Mouse (Mus musculus) hindbrain, postnatal 0 days (tissue): ENCODE measurements around the gene Neurod1. TPM values are rescaled to one million over a fixed set of nuclear protein-coding genes. Genes with fewer than 3 reads are reported as not detected.

ENCODE experiments used
- ATAC-seq: fragments of 200-750 bp; cut with Nextera tagmentation; 2 replicates; pipeline ENCODE4 v1.8.0; 2017; ENCODE audit warnings: mild to moderate bottlenecking, moderate TSS enrichment, moderate library complexity
- DNase-seq: peaks from one replicate; pipeline ENCODE4 v3.0.0-alpha.2; 2015; ENCODE audit warnings: low spot score
- H3K27ac ChIP-seq: fragments of 300-500 bp; sonication (generic); 2 replicates; pipeline ENCODE4 v1.5.1; 2014; ENCODE audit warnings: mild to moderate bottlenecking
- H3K27me3 ChIP-seq: fragments of 300-500 bp; sonication (generic); 2 replicates; pipeline ENCODE4 v1.6.1; 2014; ENCODE audit warnings: low read length, mixed read lengths; ENCODE audit not compliant: insufficient read depth
- H3K36me3 ChIP-seq: fragments of 300-500 bp; sonication (generic); 2 replicates; pipeline ENCODE4 v1.6.1; 2014; ENCODE audit warnings: low read length, mixed read lengths; ENCODE audit not compliant: insufficient read depth
- H3K4me1 ChIP-seq: fragments of 300-500 bp; sonication (generic); 2 replicates; pipeline ENCODE4 v1.6.1; 2014; ENCODE audit warnings: antibody characterized with exemption, low read length, mixed read lengths; ENCODE audit not compliant: insufficient read depth
- H3K4me2 ChIP-seq: fragments of 300-500 bp; sonication (generic); 2 replicates; pipeline ENCODE4 v1.6.1; 2014; ENCODE audit warnings: low read depth, mild to moderate bottlenecking, low read length, moderate library complexity, mixed read lengths
- H3K4me3 ChIP-seq: fragments of 300-500 bp; sonication (generic); 2 replicates; pipeline ENCODE4 v1.5.1; 2014; ENCODE audit warnings: low read length
- H3K9ac ChIP-seq: fragments of 300-500 bp; sonication (generic); replicated peaks from 2 replicates; pipeline ENCODE4 v1.6.1; 2014; ENCODE audit warnings: mild to moderate bottlenecking, low read length, moderate library complexity, mixed read lengths
- H3K9me3 ChIP-seq: fragments of 300-500 bp; sonication (generic); 2 replicates; pipeline ENCODE4 v1.6.1; 2016; ENCODE audit warnings: low read length, mixed read lengths
- CTCF ChIP-seq: IDR thresholded peaks from 2 replicates; pipeline ENCODE4 v1.5.1; 2016; ENCODE audit warnings: antibody characterized with exemption, control low read depth, low read depth
- WGBS: fragments of 180-500 bp; shearing (Covaris S2); extraction: QIAGEN DNeasy Blood & Tissue Kit; methylation state at CpG from one replicate; pipeline ENCODE4 v1.1.7; 2014; 5-methylcytosine and 5-hydroxymethylcytosine counted together
- polyA plus RNA-seq: library from polyadenylated mRNA; unstranded; fragments of >200 nt; fragmentation: Nextera tagmentation; extraction: Ambion mirVana; gene quantifications from 2 replicates; pipeline ENCODE4 v1.2.1, GENCODE M21; 2015
- total RNA-seq: library from RNA; depleted of rRNA; stranded (reverse); fragments of >200 nt; gene quantifications from 2 replicates; pipeline ENCODE4 v1.2.3, GENCODE M21; 2014

The Neurod1 gene
- total and polyA plus RNA-seq, 2 experiments from 2014 or later = 56.0 to 85.9 TPM

- ATAC-seq = no peak
- Histone ChIP-seq H3K27me3 (peaks cover 11% of the 10 kb centered on the region; the same call in 1 of the 2 replicates), H3K4me1 (peaks cover 7% of the 10 kb centered on the region; the same call in 1 of the 2 replicates), H3K27ac (peak overlapping the region; percentile 84), H3K4me2 (peak overlapping the region; percentile 59), H3K36me3 (no peaks in the 10 kb centered on the region), H3K9me3 (no peaks in the 10 kb centered on the region), H3K4me3 (peak overlapping the region; percentile 42), H3K9ac (peak overlapping the region; percentile 46)
- TF ChIP-seq CTCF = no peak
- peak; percentile 58 for DNase-seq
- WGBS = 6% methylated on average over 15 of the region's 15 CpGs
Measured at GRCm38 (mm10) chr2:79454786-79455446, 1.6 kb downstream of the Neurod1 start.

- TF ChIP-seq CTCF = no peak
- DNase-seq (peak; percentile 79), ATAC-seq (peak; percentile 68)
- Histone ChIP-seq H3K9ac (peak overlapping the region; percentile 46), H3K27ac (peak overlapping the region; percentile 84), H3K4me3 (peak overlapping the region; percentile 42), H3K9me3 (no peaks in the 10 kb centered on the region), H3K4me2 (peak overlapping the region; percentile 59), H3K27me3 (0 out of 2 replicates have a peak, but pooled peaks cover 8% of the 10 kb centered on the region), H3K4me1 (peaks cover 3% of the 10 kb centered on the region; the same call in 1 of the 2 replicates), H3K36me3 (no peaks in the 10 kb centered on the region)
- under 1% methylated on average over 55 of the region's 55 CpGs for WGBS
Measured at GRCm38 (mm10) chr2:79453901-79454781, 2.4 kb downstream of the Neurod1 start.

GRCm38 (mm10) chr2:79451438-79451837 lies 5.1 kb downstream of the Neurod1 start:
- Histone ChIP-seq H3K27ac (peak overlapping the region; percentile 62), H3K4me3 (peak overlapping the region; percentile 11; the same call in 1 of the 2 replicates), H3K9me3 (no peaks in the 10 kb centered on the region), H3K27me3 (no peaks in the 10 kb centered on the region), H3K9ac (no peak overlapping the region; the same call in 1 of the 2 replicates), H3K4me2 (peak overlapping the region; percentile 41), H3K36me3 (no peaks in the 10 kb centered on the region), H3K4me1 (no peaks in the 10 kb centered on the region)
- no peak for DNase-seq
- ATAC-seq = no peak
- 35% methylated on average over 5 of the region's 5 CpGs for WGBS
- TF ChIP-seq CTCF = no peak

- peak overlapping the region; percentile 11; the same call in 1 of the 2 replicates for H3K4me3 ChIP-seq
- no peaks in the 10 kb centered on the region for H3K27me3 ChIP-seq
- peak overlapping the region; percentile 41; the same call in 1 of the 2 replicates for H3K4me2 ChIP-seq
- WGBS = 49% methylated on average over 4 of the region's 4 CpGs
- no peak overlapping the region; the same call in 1 of the 2 replicates for H3K9ac ChIP-seq
- H3K36me3 ChIP-seq = no peaks in the 10 kb centered on the region
- no peaks in the 10 kb centered on the region for H3K4me1 ChIP-seq
- no peak for TF ChIP-seq CTCF
- peak overlapping the region; percentile 62 for H3K27ac ChIP-seq
- DNase-seq (peak; percentile 54), ATAC-seq (no peak)
- no peaks in the 10 kb centered on the region for H3K9me3 ChIP-seq
Measured at GRCm38 (mm10) chr2:79450684-79451394, 5.7 kb downstream of the Neurod1 start.

- H3K36me3 ChIP-seq = no peaks in the 10 kb centered on the region
- H3K4me2 ChIP-seq = no peak overlapping the region
- H3K4me1 ChIP-seq = no peaks in the 10 kb centered on the region
- H3K4me3 ChIP-seq = no peak overlapping the region
- H3K27ac ChIP-seq = no peak overlapping the region
- H3K9me3 ChIP-seq = no peaks in the 10 kb centered on the region
- WGBS = 39% methylated on average over 4 of the region's 4 CpGs
- DNase-seq (peak; percentile 79), ATAC-seq (peak; percentile 54)
- no peak for TF ChIP-seq CTCF
- no peak overlapping the region for H3K9ac ChIP-seq
- H3K27me3 ChIP-seq = no peaks in the 10 kb centered on the region
Measured at GRCm38 (mm10) chr2:79449371-79449770, 7.2 kb downstream of the Neurod1 start.

- WGBS = 88% methylated on average over 1 of the region's 1 CpGs
- no peaks in the 10 kb centered on the region for H3K4me1 ChIP-seq
Measured at GRCm38 (mm10) chr2:79447198-79447597, 9.4 kb downstream of the Neurod1 start.

More at GRCm38 (mm10) chr2:79447198-79447597, 9.4 kb downstream of the Neurod1 start:
- no peak for TF ChIP-seq CTCF
- Histone ChIP-seq H3K27me3 (no peaks in the 10 kb centered on the region), H3K27ac (no peak overlapping the region), H3K36me3 (no peaks in the 10 kb centered on the region), H3K4me3 (no peak overlapping the region), H3K9me3 (no peaks in the 10 kb centered on the region), H3K4me2 (no peak overlapping the region), H3K9ac (no peak overlapping the region)
- DNase-seq (no peak), ATAC-seq (no peak)
